Mouse (Mus musculus) myocyte (in vitro differentiated cells): Measurements from ENCODE around the gene Sult6b2.

ENCODE experiments used
- E2F4 ChIP-seq: IDR thresholded peaks from one replicate; pipeline ENCODE4 v1.6.1; 2011; ENCODE audit warnings: mild to moderate bottlenecking, control low read depth, moderate library complexity; ENCODE audit not compliant: insufficient read depth
- MAX ChIP-seq: IDR thresholded peaks from one replicate; pipeline ENCODE4 v1.6.1; 2011; ENCODE audit warnings: low read depth, mild to moderate bottlenecking, control low read depth
- USF1 ChIP-seq: IDR thresholded peaks from one replicate; pipeline ENCODE4 v1.6.1; 2011; ENCODE audit warnings: low read depth, mild to moderate bottlenecking, control low read depth, moderate library complexity

DNA sequence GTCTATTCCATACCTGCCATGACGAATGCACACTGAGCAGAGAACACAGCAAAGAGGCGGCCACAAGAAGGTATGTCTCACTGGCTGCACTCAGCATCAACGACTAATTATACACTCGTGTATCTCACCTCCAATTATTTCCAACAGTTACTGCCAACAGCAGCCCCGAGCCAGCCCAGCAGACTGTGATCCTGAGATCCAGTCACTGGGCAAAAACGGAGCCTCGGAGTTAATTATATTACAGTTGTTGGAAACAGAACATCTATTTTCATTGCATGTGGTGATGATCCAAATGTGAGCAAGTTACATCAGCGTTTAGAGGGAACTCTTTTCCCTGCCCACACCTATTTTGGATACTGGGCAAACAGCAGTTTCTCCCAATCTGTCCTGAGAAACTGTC is 46.1 kb upstream of the Sult6b2 start:
- no peak for TF ChIP-seq USF1
- TF ChIP-seq E2F4, result no peak
- no peak for TF ChIP-seq MAX
